Mouse (Mus musculus) B cell, adult (primary cell): Measurements from ENCODE around the gene Brk1. TPM values are rescaled to one million over a fixed set of nuclear protein-coding genes. Genes with fewer than 3 reads are reported as not detected.

Source experiments
- total RNA-seq: library from RNA; stranded (reverse); gene quantifications from 4 replicates; pipeline ENCODE4 v1.2.4, GENCODE M21; 2023; ENCODE audit not compliant: inconsistent age

Gene Brk1
- total RNA-seq: 108 to 128 TPM (median 115 TPM) in 4 replicates

DNA sequence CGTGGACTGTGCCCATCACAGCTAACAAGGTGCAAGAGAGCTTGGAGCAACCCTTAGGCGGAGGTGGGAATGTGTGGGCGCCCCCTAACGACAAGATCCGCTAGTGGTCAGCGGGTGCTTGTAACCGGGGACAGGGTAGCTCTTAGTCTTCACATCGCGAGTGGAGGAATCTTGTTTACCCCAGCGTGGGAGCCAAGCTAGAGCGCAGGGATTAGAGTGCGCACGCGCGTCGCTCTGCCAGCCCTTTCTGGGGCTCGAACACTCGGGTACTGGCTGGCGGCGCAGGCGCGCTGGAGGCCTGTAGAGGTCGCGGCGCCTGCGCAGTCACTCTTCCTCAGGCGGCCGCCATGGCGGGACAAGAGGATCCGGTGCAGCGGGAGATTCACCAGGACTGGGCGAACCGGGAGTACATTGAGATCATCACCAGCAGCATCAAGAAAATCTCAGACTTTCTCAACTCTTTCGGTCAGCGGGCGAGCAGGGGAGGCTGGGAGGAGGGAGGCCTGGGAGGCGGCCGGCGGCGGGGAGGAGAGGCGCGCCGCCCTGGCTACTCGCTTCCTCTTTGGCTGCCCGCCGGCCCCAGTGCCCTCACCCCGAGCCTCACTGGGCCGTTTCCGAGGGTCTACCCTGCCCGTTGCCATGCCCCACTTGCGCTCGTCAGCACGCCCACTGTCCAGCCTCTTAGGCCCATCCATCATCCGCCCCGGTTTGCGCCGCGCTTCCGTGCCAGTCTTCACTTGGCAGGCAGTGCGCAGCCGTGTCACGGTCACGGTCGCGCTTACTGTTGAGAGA lies at the start of gene Brk1:
Brk1 (plus strand) TSS at position 341 of the 792 bp plus-strand sequence.

DNA sequence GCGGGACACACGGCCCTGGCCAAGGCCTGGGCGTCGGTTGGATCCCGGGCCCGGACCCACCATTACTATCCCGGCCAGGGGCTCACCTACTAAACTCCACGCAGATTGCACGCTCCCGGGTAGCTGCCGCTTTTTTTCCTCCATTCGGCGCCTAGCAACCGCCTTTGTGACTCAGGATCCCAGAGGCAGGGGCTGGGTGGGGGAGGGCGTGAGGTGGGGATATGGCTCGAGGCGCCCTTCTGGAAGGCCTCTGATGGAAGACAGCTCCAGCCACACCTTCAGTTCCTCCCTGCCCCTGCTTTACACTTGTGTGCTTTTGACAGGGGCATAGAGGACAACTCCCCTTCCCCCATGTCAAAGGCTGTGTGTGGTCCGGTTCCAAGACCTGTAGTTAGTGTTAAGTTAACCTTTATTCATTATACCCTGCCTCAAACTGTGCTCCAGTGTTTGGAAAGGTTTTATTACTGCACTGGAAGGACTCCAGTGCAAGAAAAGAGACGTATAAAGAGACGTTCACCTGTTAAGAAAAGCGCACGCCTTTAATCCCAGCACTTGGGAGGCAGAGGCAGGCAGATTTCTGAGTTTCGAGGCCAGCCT lies 3.9 kb upstream of the Brk1 start, which contains the start of gene Fancd2os:
Fancd2os (minus strand) TSS at position 173 of the 597 bp plus-strand sequence.

DNA sequence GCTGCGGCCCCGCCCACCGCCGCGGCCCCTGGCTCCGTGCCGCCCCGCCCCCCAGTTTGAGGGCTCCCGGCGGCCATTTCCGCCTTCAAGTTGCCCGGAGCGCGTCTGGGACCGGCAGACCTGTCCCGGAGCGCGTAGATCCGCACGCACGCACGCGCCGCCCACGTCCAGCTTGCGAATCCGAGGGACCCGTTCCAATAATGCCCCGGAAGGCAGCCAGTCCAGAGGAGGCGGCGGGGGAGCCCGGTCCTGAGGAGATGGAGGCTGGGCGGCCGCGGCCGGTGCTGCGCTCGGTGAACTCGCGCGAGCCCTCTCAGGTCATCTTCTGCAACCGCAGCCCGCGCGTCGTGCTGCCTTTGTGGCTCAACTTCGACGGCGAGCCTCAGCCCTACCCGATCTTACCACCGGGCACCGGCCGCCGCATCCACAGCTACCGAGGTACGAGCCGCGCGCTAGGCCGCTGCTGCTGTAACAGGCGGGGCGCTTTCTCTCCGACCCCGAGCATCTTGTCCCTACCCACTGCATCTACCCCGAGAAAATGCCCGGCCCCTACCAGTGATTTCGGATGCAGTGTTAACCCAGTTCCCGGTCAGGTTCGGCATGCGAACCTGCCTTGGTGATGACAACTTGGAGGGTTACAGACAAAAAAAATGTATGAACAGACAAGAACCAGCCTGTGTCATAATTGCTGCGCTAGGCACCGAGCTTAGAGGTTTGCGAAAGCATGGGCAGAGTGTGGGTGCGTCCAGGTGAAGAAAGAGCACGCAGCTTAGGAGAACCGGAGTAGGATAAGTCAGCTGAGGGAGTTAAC lies 19.6 kb downstream of the Brk1 start, which contains the start of gene Vhl:
Vhl (plus strand) TSS at position 19 of the 811 bp plus-strand sequence.

GRCm38 (mm10) chr6:113638302-113639040 lies 33.9 kb downstream of the Brk1 start, which contains the start of gene Irak2:
Gene Irak2, plus strand, starts transcription at chr6:113638467.

Other genes starting within 250 kb of the Brk1 start
- gene Tada3, start 226.9 kb upstream of the Brk1 start, total RNA-seq: 27.7 to 30.8 TPM (median 28.5 TPM) in 4 replicates
- gene Arpc4, start 226.7 kb upstream of the Brk1 start, total RNA-seq: 257 to 299 TPM (median 278 TPM) in 4 replicates
- 31.2 to 38.7 TPM (median 36.2 TPM) in 4 replicates for gene Ttll3, start 215.5 kb upstream of the Brk1 start, total RNA-seq
- gene Rpusd3, start 185.4 kb upstream of the Brk1 start, total RNA-seq: 9.4 to 24.2 TPM (median 14.4 TPM) in 4 replicates
- gene Cidec, start 169.0 kb upstream of the Brk1 start, total RNA-seq: not detected in 4 replicates
- gene Jagn1, start 162.2 kb upstream of the Brk1 start, total RNA-seq: 16.2 to 21.7 TPM (median 18.7 TPM) in 4 replicates
- not detected in 4 replicates for gene Il17re, start 146.3 kb upstream of the Brk1 start, total RNA-seq
- gene Il17rc, start 133.3 kb upstream of the Brk1 start, total RNA-seq: not detected in 4 replicates
- gene Creld1, start 121.5 kb upstream of the Brk1 start, total RNA-seq: 15.4 to 17.8 TPM (median 17.1 TPM) in 4 replicates
- gene Prrt3, start 102.8 kb upstream of the Brk1 start, total RNA-seq: 0.36 to 0.86 TPM (median 0.72 TPM) in 4 replicates
- gene Emc3, start 73.1 kb upstream of the Brk1 start, total RNA-seq: 71.5 to 80.4 TPM (median 76.9 TPM) in 4 replicates
- 2.1 to 2.7 TPM (median 2.5 TPM) in 4 replicates for gene Fancd2, start 73.1 kb upstream of the Brk1 start, total RNA-seq
- gene Fancd2os, start 4.1 kb upstream of the Brk1 start, total RNA-seq: not detected in 4 replicates
- 29.5 to 35.8 TPM (median 30.8 TPM) in 4 replicates for gene Vhl, start 19.2 kb downstream of the Brk1 start, total RNA-seq
- gene Irak2, start 33.7 kb downstream of the Brk1 start, total RNA-seq: 152 to 170 TPM (median 165 TPM) in 4 replicates
- gene Tatdn2, start 92.3 kb downstream of the Brk1 start, total RNA-seq: 172 to 209 TPM (median 195 TPM) in 4 replicates
- 1.1 to 3.8 TPM (median 3.3 TPM) in 3 of 4 replicates, not detected in the other for gene Ghrl, start 115.1 kb downstream of the Brk1 start, total RNA-seq
- gene Sec13, start 136.0 kb downstream of the Brk1 start, total RNA-seq: 93.9 to 111 TPM (median 98.4 TPM) in 4 replicates